Mouse (Mus musculus) cerebellum, adult 11 months (tissue): ENCODE data around the gene Vrk1.
A peak's percentile ranks its signal among the peaks of the same experiment; 100 is the strongest.

Experiments used
- DNase-seq: peaks from one replicate; pipeline ENCODE4 v3.0.0; 2022

Vrk1 gene

DNA sequence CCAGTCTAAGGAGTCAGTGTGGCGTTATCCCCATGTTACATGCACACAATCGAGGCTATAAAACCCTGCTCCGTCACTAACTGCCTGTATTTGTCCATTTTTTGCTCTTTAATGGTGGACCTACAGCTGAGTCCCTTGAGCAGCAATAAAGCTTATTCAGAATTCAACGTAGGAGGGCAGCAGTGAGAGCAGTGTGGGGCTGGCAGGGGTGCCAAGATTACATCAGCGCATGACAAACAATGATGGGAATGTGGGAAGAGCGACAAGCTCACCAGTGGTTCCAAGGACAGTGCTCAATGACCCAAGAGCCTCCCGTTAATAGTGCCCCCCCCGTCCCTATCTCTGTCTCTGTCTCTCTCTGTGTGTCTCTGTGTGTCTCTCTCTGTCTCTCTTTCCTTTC, 8.3 kb upstream of the Vrk1 start:
- no peak for DNase-seq

DNA sequence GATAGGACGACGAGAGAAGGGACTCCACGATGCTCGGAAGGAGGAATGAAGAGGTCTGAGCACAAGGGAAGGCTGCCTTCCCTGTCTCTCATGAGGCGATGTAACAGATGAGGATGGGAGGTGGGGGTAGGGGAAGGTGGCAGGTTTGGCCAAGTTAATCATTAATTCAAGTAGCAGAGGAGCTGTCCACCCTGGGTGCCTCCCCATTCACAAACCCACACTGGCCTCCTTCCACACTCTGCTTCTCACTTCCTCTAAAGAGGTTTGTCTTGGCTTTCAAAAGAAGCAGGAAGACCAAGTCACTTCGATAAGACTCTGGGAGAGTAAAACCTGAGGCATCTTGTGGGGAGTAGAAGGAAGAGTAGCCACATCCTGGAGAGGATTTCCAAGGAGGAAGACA, 5.3 kb upstream of the Vrk1 start:
- DNase-seq: no peak

DNA sequence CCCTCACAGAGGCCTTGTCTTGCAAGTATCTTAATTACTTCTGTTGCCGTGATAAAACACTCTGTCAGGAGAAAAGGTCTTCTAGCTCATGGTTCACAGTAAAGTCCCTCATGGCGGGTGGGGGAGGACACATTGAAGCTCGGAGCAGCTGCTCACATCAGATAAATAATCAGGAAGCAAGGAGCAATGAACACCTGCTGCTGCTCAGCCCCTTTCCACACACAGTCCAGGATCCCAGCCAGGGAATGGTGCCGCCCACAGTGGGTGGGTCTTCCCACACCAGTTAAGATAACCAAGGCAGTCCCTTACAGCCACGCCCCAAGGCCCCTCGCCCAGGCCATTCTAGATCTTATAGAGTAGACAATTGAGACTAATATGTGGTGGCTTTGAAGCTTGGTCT, 3.8 kb upstream of the Vrk1 start:
- DNase-seq: no peak

- DNase-seq: no peak
Measured at GRCm38 (mm10) chr12:106008348-106009050, 1.5 kb upstream of the Vrk1 start.

DNA sequence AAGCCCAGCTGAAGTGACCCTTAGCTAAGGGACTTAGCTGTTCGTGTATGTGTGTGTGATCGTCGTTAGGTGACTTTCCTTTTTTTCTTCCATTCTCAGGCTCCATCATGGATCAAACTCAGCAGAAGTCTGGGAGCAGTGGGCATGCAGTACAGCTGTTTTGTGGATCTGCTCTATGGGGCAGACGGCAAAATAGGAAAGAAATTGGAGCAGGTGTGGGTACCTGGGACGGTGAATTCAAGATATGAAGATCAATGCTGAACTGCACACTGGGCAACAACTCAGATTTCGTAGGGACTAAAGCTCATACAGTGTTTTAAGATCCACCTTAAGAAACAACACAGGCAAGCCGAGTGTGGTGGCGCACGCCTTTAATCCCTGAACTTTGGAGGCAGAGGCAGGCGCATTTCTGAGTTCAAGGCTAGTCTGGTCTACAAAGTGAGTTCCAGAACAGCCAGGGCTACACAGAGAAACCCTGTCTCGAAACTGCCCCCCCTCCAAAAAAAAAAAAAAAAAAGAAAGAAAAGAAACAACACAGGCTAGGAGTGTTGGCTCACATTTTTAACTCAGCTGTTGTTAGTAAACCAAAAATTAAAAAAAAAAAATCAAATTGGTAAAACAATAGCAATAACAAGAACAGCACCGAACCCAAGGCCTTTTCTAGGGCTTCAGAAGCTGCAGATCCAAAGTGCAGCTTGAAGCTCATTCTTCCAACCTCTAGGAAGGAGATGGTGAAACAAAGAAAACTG, 732 bp upstream of the Vrk1 start:
- DNase-seq: peak; percentile 16

DNA sequence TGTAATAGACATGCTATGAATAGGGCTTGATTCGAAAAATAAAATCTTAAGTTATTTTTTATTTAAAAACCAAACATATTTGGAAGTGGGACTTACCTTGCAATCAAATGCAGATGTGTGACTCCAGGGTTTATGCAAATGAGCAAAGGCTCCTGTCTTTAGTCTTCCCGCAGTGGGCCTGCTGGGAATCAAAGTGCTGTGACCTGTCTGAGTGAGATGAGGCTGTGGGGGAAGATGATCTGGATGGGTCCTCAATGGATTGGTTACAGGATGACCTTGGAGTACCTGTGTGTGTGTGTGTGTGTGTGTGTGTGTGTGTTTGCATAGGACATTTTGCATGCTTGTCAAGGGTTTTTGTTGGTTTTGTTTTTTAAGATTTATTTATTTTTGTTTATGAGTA, 2.1 kb downstream of the Vrk1 start:
- DNase-seq: no peak

- DNase-seq: no peak
Measured at GRCm38 (mm10) chr12:106016265-106017012, 6.4 kb downstream of the Vrk1 start.

DNA sequence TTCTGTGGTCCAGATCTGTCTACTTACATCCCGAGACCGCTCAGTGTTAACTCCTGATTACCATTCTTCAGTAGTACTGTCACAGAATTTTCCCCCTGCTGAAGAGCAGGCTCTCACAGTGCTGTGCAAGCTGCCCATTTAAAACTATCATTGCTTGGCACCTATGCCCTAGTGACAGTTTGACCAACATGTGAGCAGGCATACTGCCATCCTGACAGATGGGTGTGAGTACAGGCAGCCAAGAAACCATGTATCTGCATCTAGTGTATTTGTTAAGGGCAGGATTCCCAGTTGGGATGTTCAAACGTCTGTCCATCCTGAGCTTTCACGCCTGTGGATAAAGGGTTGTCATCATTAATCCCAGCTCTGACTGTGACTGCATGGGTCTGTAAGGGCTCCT, 10.0 kb downstream of the Vrk1 start:
- DNase-seq: peak; percentile 92

DNA sequence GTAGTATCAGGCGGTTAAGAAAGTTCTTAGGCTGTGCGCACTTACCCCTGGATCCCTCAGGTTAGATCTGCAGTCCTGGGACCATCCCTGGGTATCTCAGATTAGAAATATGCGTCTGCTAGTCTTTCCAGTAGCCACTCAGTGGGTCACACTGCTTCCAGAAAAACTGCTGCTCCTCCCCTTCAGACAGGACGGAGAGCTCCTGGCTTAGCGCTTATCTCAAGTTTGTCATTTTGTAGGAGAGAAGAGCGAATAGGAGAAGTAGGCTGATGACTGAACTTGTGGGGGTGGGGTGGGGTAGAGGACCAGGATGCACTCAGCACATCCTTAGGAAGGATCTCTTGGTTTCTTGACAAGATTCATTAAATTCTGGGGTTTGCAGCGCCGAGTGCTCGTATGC, 13.6 kb downstream of the Vrk1 start:
- no peak for DNase-seq

DNA sequence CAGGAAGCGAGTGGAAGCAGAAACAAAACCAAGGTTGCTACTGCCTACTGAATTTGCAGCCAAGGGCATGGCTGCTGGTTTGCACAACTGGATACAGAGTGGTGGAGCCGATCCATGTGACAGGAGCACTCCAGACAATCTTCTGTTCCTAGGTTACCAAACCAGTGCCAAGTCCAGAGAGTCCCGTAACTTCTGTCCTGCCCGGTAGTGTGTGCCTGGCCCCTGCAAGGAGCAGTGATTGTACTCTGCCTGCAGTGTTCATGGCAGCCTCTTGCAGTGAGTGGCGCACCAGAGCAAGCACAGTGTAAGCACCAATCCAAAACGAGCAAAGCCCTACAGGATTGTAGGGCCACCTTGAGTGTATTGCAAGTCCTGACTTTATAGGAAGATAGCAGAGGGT, 15.4 kb downstream of the Vrk1 start:
- DNase-seq: no peak

DNA sequence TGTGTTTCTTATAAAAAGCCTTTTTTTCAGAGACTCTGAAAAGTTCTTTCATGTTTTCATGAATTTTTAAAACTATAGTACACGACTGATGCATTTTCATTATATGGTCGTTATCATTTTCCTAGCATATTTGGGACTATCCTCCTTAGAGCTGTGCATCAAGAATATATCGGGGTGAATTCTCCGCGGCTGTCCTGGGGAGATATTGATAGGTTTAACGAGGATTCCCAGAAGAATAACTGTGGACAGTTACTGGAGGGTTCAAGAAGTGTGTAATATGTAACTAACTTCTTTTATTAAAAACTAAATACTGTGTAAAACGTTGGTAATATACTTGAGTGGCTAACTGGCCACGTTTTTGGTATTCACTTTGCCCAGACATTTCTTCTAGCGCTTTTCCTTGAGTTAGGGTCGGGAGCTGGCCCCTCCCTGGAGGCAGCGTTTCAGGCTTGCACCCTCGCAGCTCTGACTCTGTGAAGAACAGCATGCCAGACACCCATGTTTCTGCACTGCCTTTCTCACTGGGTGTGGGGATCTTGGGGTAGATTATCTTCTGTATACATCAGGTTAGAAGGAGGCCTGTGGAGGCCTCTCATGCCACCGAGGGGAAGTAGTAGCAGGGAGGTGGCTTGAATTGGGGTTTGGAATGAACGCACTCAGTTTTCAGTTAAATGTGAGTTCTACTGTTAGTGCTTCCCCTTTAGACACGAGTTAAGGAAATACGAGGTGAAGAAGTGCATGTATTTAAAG, 16.5 kb downstream of the Vrk1 start:
- no peak for DNase-seq

DNA sequence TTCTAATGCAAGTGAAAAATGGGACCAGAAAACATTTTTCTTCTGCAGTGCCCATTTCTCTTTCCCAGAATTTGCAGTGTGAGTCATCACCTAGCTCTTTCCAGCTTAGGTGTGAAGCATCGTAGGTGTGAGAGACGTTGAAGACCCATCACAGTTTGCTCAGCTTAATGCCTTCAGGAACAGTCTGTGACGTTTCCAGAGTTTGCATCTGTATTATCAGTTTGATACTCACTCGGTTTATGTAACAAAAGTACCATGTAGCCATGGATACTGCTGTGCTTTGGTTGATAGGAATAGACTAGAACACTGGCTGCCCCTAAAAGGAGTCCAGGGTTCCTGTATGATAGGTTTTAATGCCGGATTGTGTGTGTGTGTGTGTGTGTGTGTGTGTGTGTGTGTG, 17.3 kb downstream of the Vrk1 start:
- no peak for DNase-seq

- DNase-seq: no peak
Measured at GRCm38 (mm10) chr12:106029582-106029981, 19.6 kb downstream of the Vrk1 start.

- DNase-seq: no peak
Measured at GRCm38 (mm10) chr12:106030146-106030745, 20.2 kb downstream of the Vrk1 start.

DNA sequence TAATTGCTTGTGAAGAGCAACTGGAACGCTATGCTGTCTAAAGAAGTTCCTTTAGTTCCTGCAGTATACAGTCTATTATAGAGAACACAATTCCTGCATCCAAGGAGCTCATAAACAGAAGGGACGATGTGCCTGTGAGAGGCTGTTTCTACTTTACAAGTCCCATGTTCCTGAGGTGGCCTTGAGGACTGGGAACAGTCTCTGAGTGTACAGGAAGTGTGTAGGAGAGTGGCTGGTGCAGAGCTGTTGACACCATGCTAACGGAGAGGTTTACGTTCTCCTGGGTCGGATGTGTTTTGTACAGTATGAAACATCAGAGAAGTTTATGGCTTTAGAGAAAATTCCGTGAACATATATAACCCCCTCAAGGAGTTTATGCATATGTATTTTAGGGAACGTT, 20.8 kb downstream of the Vrk1 start:
- no peak for DNase-seq

GRCm38 (mm10) chr12:106031916-106032315, 21.9 kb downstream of the Vrk1 start:
- no peak for DNase-seq

DNA sequence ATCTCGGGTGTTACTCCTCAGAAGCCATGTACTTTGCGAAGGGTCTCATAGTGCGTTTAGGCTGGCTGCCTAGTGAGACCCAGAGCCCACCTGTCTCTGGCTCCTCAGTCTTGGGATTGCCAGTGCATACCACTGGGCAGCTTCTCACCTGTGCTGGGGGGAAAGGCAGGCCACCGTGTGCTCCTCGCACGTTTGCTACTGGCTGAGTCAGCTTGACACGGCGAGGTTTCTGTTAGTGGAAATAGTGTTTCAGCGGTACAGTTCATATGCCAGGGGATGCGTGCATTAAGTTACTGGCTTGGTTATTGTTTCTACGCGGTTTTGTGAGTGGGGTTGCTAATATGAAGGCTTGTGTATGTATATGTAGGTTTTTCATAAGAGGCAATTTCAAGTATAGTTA, 22.3 kb downstream of the Vrk1 start:
- no peak for DNase-seq

GRCm38 (mm10) chr12:106034267-106034666, 24.2 kb downstream of the Vrk1 start:
- no peak for DNase-seq

GRCm38 (mm10) chr12:106034761-106035160, 24.7 kb downstream of the Vrk1 start:
- DNase-seq: no peak

DNA sequence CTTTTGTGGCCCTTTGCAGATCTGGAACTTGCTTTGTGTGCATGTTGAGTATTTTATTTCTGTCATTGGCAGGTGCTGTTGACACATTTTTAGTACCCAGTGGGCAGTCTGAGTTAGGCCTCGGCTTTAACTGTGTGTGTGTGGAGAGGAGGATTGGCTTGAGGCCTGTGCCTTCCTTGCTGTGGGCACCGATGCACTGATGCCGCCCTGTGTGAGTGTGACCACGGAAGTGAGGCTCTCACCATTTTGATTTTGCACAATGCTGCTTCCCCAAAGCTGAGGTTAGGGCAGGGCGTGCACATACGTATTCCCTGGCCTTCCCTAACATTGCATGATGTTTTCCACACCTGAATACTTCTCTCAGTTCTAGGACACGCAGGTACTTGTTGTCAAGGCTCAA, 30.2 kb downstream of the Vrk1 start:
- no peak for DNase-seq

DNA sequence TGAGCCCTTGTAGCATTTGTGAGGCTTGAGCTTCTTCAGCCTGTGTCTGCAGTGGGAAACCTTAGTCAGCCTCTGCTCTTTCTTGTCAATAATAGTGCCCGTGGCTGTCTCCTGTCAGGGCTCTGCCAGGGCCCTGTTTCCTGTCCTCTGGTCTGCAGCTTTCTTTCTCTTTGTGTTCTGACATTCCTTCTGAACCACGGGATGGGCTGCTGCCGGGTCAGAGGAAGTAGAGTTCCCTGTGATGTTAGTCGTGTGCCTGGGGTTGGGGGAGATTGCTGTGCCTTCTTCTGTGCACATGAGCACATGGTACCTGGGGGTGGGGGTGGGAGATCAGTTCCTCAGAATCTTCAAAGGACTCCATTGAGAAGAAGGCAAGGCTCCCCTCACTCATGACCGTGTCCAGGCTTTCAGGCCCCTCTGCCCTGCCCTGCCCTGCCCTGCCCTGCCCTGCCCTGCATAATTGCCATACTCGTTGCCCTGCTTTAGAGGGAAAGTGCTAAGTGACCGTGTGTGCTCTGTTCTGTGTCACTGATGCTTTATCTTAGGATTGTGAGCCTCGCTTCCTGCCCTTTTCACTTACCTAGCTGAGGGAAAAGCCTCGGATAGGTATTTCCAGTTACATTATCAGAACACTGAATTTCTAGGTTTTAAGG, 36.2 kb downstream of the Vrk1 start:
- no peak for DNase-seq

DNA sequence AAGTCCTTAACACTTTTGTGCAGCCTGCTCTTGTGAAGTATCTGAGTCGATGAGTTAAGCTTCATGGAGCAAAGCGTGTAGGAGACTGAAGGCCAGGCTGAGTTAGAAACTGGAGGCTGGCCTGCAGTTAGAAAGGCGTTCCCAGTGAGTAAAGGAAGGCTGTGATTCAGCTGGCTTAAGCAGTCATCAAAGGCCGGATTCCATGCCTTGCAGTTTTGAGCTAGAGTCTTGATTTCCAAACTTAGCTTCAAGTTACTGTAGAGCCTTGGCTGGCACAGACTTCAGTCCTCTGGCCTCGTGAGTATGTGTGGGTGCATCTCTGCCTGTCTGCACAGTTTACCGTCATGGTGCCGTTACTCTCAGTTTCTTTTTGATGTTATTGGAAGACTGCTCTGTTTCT, 42.2 kb downstream of the Vrk1 start:
- no peak for DNase-seq
